Mouse (Mus musculus) hindlimb bud, embryonic 11.5 days (tissue): ENCODE data around the gene Sv2b.
"Not testable (repeated sequence)": the region's sequence is repeated elsewhere in the genome, so short reads cannot be mapped to it uniquely, and the experiment has no call there.

Experiments
- DNase-seq: peaks from one replicate; pipeline ENCODE4 v3.0.0-alpha.2; 2012; ENCODE audit warnings: low read depth, low spot score; ENCODE audit errors: extremely low spot score

The Sv2b gene

GRCm38 (mm10) chr7:75308457-75309312 lies at the start of gene Sv2b:
TSS of gene Sv2b (minus strand) at chr7:75309262.
- DNase-seq = no peak

DNA sequence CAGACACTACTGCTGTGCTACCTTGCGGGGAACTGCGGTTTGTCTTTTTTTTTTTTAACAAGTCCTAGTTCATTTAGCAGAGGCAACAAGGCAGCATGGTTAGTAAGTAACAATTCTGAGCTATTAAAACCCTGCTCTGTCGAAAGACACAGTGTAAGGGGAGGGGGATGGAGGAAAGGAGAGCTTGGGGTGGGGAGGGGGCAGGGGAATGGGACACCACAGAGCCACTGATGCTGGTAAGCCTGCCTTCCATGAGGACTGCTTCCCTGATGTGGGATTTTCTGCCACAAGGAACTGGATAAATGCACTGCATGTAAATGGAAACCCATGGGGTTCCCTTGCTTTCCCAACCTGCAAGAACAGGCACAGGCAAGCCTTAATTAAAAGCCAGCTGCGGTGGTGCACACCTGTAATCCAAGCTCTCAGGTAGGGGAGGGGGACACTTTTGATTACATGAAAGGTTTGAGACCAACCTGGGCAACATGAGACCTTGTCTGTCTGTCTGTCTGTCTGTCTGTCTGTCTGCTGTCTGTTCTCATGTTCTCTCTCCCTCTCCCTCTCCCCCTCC lies 49.3 kb upstream of the Sv2b start:
- no peak for DNase-seq

GRCm38 (mm10) chr7:75355521-75355920 lies 46.5 kb upstream of the Sv2b start:
- DNase-seq = no peak

- DNase-seq = no peak
Measured at GRCm38 (mm10) chr7:75352777-75353374, 43.8 kb upstream of the Sv2b start.

DNA sequence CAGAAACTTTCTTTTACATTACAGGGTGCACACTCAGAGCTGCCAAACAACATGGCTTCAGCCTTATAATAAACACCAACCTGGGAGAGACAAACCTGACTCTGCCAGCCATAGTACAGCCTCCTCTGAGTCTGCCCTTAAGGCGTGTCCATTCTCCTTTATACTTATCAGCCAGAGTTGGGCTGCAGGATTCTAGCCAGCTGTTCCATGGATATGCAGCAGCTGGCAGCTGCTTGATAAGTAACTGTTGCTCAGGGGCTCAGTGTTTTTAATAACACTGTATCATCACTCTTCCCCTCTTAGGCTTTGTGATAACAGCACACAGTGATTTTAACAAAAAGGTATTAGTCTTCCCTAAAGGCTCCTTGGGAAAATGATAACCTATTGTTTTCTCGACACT lies 41.1 kb upstream of the Sv2b start:
- DNase-seq = no peak

GRCm38 (mm10) chr7:75332311-75332710 lies 23.2 kb upstream of the Sv2b start:
- no peak for DNase-seq

DNA sequence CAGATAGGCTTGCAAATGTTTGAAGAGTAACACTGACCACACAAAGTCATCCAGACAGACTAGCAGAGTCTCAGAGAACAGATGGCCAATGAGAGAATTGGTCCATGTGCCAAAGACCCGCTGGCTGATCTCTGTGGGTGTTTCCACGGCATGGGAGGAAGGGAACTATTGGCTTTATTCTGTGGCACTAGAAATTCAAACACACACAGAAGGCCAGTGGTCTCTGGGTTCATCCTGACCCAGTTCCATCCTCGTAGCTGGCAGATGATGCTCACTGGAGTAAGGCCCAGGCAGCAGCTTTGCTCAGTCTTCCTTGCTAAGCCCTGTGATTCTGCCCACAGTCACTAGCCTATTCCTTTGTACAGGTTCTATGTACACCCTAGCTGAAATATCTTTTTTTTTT lies 20.7 kb upstream of the Sv2b start:
- DNase-seq = no peak

GRCm38 (mm10) chr7:75328721-75329362 lies 19.8 kb upstream of the Sv2b start:
- DNase-seq = no peak

- DNase-seq = no peak
Measured at GRCm38 (mm10) chr7:75325273-75325672, 16.2 kb upstream of the Sv2b start.

DNA sequence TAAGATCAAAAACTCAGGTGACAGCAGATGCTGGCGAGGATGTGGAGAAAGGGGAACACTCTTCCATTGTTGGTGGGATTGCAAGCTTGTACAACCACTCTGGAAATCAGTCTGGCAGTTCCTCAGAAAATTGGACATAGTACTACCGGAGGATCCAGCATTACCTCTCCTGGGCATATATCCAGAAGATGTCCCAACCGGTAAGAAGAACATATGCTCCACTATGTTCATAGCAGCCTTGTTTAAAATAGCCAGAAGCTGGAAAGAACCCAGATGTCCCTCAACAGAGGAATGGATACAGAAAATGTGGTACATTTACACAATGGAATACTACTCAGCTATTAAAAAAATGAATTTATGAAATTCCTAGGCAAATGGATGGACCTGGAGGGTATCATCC lies 13.7 kb upstream of the Sv2b start:
- not testable (repeated sequence) for DNase-seq

DNA sequence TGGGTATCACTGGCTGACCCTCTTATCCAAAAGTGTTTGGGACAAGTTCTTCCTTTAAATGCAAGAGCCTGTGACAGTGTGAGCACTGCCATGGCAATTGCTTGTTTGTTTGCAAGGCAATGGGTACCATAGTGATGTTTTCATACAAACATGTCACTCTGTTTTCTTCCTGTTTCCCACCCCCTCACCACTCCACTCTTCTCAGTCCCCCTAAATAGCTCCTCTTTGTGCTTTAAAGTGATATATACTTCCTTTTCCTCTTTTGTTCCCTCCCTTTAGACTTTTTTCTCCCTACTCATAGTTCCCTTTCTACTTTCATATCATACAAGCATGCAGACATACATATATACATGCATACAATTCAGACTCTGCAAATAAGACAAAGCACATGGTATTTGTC lies 10.9 kb upstream of the Sv2b start:
- DNase-seq = no peak

DNA sequence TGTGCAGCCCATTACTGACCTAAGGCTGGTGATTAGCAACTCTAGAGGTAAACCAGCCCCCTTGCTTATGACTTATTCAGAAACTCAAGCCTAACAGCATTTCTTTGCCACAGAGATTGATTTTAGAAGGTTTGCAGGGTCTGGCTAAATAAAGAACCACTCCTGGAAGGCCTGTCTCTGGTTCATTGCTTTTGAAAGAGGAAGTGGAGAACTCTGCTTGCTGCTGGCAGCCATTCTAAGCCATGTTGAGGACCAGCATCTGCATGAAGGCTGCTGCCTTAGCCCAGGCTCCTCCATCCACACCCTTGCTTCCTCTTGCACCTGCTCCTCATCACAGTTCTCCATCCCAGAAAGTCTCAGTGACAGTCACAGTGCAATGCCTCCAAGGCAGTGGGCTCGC lies 9.3 kb upstream of the Sv2b start:
- no peak for DNase-seq

GRCm38 (mm10) chr7:75314873-75315272 lies 5.8 kb upstream of the Sv2b start:
- no peak for DNase-seq

DNA sequence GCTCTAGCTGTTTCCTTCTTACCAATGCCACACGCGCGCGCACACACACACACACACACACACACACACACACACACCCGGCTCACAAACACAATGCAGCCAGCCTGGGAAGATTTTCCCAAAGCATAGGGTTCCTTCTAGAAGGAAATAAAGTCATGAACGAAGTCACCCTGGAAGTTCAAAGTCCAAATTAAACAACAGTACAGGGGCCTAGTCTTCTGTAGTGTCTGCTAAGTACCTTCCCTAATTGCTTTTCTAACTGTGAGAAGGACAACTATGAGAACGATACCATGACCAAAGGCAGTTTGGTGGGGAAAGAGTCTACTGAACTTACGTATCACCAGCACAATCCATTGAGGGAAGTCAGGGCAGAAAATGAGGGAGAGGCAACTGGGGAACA lies 508 bp upstream of the Sv2b start:
- no peak for DNase-seq

GRCm38 (mm10) chr7:75308140-75308456 lies 964 bp downstream of the Sv2b start:
- DNase-seq = no peak

DNA sequence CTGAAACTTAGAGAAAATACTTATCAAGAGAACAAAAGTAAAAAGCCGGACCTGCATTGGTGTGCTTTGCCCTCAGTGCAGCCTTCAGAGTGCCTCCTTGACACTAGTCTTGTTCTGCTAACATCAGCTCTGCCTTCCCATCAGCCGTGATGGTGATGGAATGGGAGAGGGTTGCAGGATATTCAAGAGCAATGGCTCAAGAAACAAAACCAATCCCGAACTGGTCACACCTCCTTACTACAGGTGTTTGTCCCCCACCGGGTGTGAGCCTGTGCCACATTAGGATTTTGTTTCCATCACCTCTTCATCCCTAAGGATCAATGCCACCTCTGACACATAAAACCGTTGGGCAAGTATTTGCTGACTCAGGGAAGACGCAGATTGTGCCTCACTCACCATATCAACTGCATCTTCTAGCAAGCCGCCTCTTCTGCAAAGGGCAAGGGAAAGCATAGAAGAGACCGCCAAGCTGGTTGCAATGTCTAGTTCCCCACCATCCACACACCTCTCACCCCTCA lies 1.4 kb downstream of the Sv2b start:
- DNase-seq = no peak

DNA sequence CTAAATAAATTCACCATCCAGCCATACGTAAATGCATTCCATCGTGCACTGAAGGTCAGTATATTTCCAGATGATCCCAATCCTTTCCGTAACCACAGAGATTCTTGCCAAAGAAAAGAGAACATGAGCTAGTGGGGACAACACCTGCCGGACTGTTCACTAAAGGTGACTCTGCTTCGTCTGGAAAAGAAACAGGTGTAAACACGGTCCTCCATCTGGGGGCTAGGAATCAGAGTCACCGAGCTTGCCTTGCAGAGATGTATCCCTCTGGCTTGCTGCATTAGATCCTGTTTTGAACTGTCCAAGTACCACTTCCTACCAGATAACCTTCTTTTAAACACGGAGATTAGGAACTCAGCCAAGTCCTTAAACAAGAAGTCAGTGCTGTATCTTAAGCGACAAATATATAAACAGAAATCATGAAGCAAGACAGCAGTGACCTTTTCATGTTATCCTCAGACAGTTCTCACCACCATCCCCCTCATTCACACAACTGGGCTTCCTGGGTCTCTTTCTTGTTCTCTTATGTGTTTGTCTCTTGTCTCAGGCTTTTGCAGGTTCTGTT lies 3.1 kb downstream of the Sv2b start:
- no peak for DNase-seq

GRCm38 (mm10) chr7:75302523-75303215 lies 6.4 kb downstream of the Sv2b start:
- DNase-seq = no peak

- no peak for DNase-seq
Measured at GRCm38 (mm10) chr7:75299245-75299644, 9.8 kb downstream of the Sv2b start.

- peak; percentile 63 for DNase-seq
Measured at GRCm38 (mm10) chr7:75296688-75297119, 12.4 kb downstream of the Sv2b start.
